Mouse (Mus musculus) kidney, adult 2 months (tissue): ENCODE data around the gene Scn5a.

Source experiments
- CTCF ChIP-seq: fragments of 200-500 bp; conservative IDR thresholded peaks from 2 replicates; pipeline ENCODE4 v1.5.1; 2011; ENCODE audit warnings: low read depth, mild to moderate bottlenecking, control low read depth, low read length, moderate library complexity, mixed read lengths; ENCODE audit not compliant: insufficient read depth, insufficient read length
- POLR2A ChIP-seq: fragments of 200-500 bp; IDR thresholded peaks from one replicate; pipeline ENCODE4 v1.6.1; 2011; ENCODE audit warnings: low read depth, low read length, control low read depth

GRCm38 (mm10) chr9:119568732-119569131, 10.1 kb downstream of the Scn5a start:
- no peak for TF ChIP-seq CTCF
- TF ChIP-seq POLR2A = no peak
